20 mouse cellular contexts compared by ENCODE assay signal in genomic region chr17:83156682-83157081, GRCm38 (mm10). TPM values are rescaled to one million over a fixed set of nuclear protein-coding genes. Genes with fewer than 3 reads are reported as not detected.
A peak's percentile ranks its signal among the peaks of the same experiment; 100 is the strongest.
DNase-seq lines count a peak whose midpoint lies in the region; ATAC-seq lines count a peak whose summit lies in the region.
"Had no signal": no experiment of that assay in that cellular context is flagged by ENCODE, and none has a peak within 500 bp of the region (broad histone marks: within the 10 kb centered on the region; RNA-seq: fewer than 3 reads in every experiment).

No protein-coding gene starts in this region.

- H3K9me3 ChIP-seq in heart, embryonic 12.5 days (replicated peaks), result no peaks in the 10 kb centered on the region
- no peaks in the 10 kb centered on the region for H3K9me3 ChIP-seq in lung, embryonic 16.5 days (ENCODE audit: control insufficient read depth, low read length)
- no peaks in the 10 kb centered on the region for H3K9me3 ChIP-seq in limb, embryonic 10.5 days (replicated peaks)
- H3K9me3 ChIP-seq in stomach, embryonic 15.5 days, result no peaks in the 10 kb centered on the region
- H3K9me3 ChIP-seq: kidney, embryonic 15.5 days; liver, embryonic 12.5 days had no signal

- no peaks in the 10 kb centered on the region for H3K36me3 ChIP-seq in heart, embryonic 12.5 days
- no peaks in the 10 kb centered on the region for H3K36me3 ChIP-seq in lung, embryonic 16.5 days (ENCODE audit: control insufficient read depth, insufficient read depth, low read length)
- no peaks in the 10 kb centered on the region for H3K36me3 ChIP-seq in limb, embryonic 10.5 days
- no peaks in the 10 kb centered on the region for H3K36me3 ChIP-seq in stomach, embryonic 15.5 days
- H3K36me3 ChIP-seq: kidney, embryonic 15.5 days; liver, embryonic 12.5 days had no signal

- H3K27ac ChIP-seq in heart, embryonic 12.5 days (ENCODE audit: poor library complexity, severe bottlenecking), result 0 out of 2 replicates have a peak overlapping the region, but pooled peaks have one; percentile 5
- H3K27ac ChIP-seq in lung, embryonic 16.5 days (ENCODE audit: low read length), result no peak overlapping the region
- peak overlapping the region; percentile 44 for H3K27ac ChIP-seq in limb, embryonic 10.5 days
- H3K27ac ChIP-seq in stomach, embryonic 15.5 days, result no peak overlapping the region
- H3K27ac ChIP-seq: heart, adult 2 months; kidney, embryonic 15.5 days; liver, embryonic 12.5 days had no signal

- H3K9ac ChIP-seq in heart, embryonic 12.5 days, result no peak overlapping the region
- no peak overlapping the region for H3K9ac ChIP-seq in lung, embryonic 16.5 days (ENCODE audit: low read length)
- H3K9ac ChIP-seq in stomach, embryonic 15.5 days, result no peak overlapping the region
- H3K9ac ChIP-seq: kidney, embryonic 15.5 days; liver, embryonic 12.5 days had no signal

- H3K4me3 ChIP-seq in heart, embryonic 12.5 days, result no peak overlapping the region
- no peak overlapping the region for H3K4me3 ChIP-seq in lung, embryonic 16.5 days (ENCODE audit: low read length)
- H3K4me3 ChIP-seq in limb, embryonic 10.5 days, result no peak overlapping the region
- no peak overlapping the region for H3K4me3 ChIP-seq in stomach, embryonic 15.5 days (replicated peaks)
- H3K4me3 ChIP-seq: heart, adult 2 months; kidney, embryonic 15.5 days; liver, embryonic 12.5 days had no signal

- intact Hi-C loops in heart, postnatal 14 days (cut with DNase I), result no loop called here

- H3K27me3 ChIP-seq in heart, embryonic 12.5 days (replicated peaks), result no peaks in the 10 kb centered on the region
- H3K27me3 ChIP-seq in lung, embryonic 16.5 days (ENCODE audit: control insufficient read depth, insufficient read depth, low read depth, low read length), result no peaks in the 10 kb centered on the region
- peaks cover 82% of the 10 kb centered on the region for H3K27me3 ChIP-seq in limb, embryonic 10.5 days (ENCODE audit: low read depth, poor library complexity, severe bottlenecking)
- H3K27me3 ChIP-seq in stomach, embryonic 15.5 days (replicated peaks), result no peaks in the 10 kb centered on the region
- H3K27me3 ChIP-seq: liver, embryonic 12.5 days had no signal

- 29% methylated on average over 8 of the region's 8 CpGs for WGBS in heart, embryonic 12.5 days
- WGBS in lung, embryonic 16.5 days, result 25% methylated on average over 8 of the region's 8 CpGs
- 10% methylated on average over 8 of the region's 8 CpGs for WGBS in limb, embryonic 10.5 days
- WGBS in stomach, embryonic 15.5 days, result 25% methylated on average over 8 of the region's 8 CpGs

- no peak for DNase-seq in heart, postnatal 14 days
- no peak for DNase-seq in lung, postnatal 14 days
- peak; percentile 69 for DNase-seq in limb, embryonic 10.5 days (ENCODE audit: low spot score)
- no peak for DNase-seq in spleen, postnatal 36 days (ENCODE audit: low spot score in 2 of 2)
- DNase-seq in liver, result no peak
- DNase-seq: adrenal gland, postnatal 36 days; cerebellum, postnatal 14 days; heart, adult 2 months; right cerebral cortex, adult 18-20 months; thymus, adult 18-20 months had no signal

- no peak for ATAC-seq in heart, embryonic 12.5 days (ENCODE audit: insufficient number of reproducible peaks, low FRiP score)
- ATAC-seq in lung, embryonic 16.5 days (ENCODE audit: low read depth), result peak; percentile 54; the same call in 1 of the 2 replicates
- peak; percentile 47; the same call in 1 of the 2 replicates for ATAC-seq in stomach, embryonic 15.5 days (ENCODE audit: insufficient read depth, low FRiP score, low read depth)
- ATAC-seq: activated CD4-positive, CD25-positive, alpha-beta regulatory T cell, adult 4 months; forebrain, embryonic 14.5 days; liver, embryonic 12.5 days; lung, postnatal 0 days had no signal

- H3K4me2 ChIP-seq in heart, embryonic 12.5 days, result no peak overlapping the region
- H3K4me2 ChIP-seq in lung, embryonic 16.5 days (ENCODE audit: low read depth, low read length), result no peak overlapping the region
- no peak overlapping the region for H3K4me2 ChIP-seq in stomach, embryonic 15.5 days
- H3K4me2 ChIP-seq: kidney, embryonic 15.5 days; liver, embryonic 12.5 days had no signal

- peaks cover 20% of the 10 kb centered on the region for H3K4me1 ChIP-seq in heart, embryonic 12.5 days (replicated peaks)
- no peaks in the 10 kb centered on the region; the same call in 1 of the 2 replicates for H3K4me1 ChIP-seq in lung, embryonic 16.5 days (replicated peaks; ENCODE audit: control insufficient read depth, insufficient read depth, low read length)
- peaks cover 18% of the 10 kb centered on the region for H3K4me1 ChIP-seq in limb, embryonic 10.5 days
- H3K4me1 ChIP-seq in stomach, embryonic 15.5 days, result peaks cover 8% of the 10 kb centered on the region; the same call in 1 of the 2 replicates
- H3K4me1 ChIP-seq: liver, embryonic 12.5 days had no signal

RNA-seq across cellular contexts. Expression of gene Pkdcc, which starts 58.4 kb away (rescaled TPM):
- polyA plus RNA-seq in heart, embryonic 12.5 days (2016; fragmentation: Nextera tagmentation; extraction: Ambion mirVana), result 13.5 and 13.9 TPM in 2 replicates
- 10 to 100 TPM; 34.7 to 37.8 TPM for total RNA-seq in heart, postnatal 14 days (2021)
- polyA plus RNA-seq in lung, embryonic 16.5 days (2015; fragmentation: Nextera tagmentation; extraction: Ambion mirVana), result 9.2 and 10.3 TPM in 2 replicates
- 32.4 and 34.8 TPM in 2 replicates for polyA plus RNA-seq in limb, embryonic 10.5 days (2016; fragmentation: Nextera tagmentation; extraction: Ambion mirVana)
- 24.6 and 29.7 TPM in 2 replicates for polyA plus RNA-seq in stomach, embryonic 15.5 days (2015; fragmentation: Nextera tagmentation; extraction: Ambion mirVana)
- total RNA-seq: hematopoietic stem cell, adult 5-6 weeks; megakaryocyte-erythroid progenitor cell, adult 5-6 weeks had no signal

Comparison
In these comparisons a context has a peak if more than half of its experiments do, and no peak if none do; other contexts are left out.
1. H3K27ac ChIP-seq: peak in heart, embryonic 12.5 days (single experiment) and limb, embryonic 10.5 days (single experiment); none in lung, embryonic 16.5 days (single experiment) and stomach, embryonic 15.5 days (single experiment).